Mouse (Mus musculus) E14TG2a.4 (cell line): ENCODE measurements around the gene Fnip1.
"Not testable (repeated sequence)": the region's sequence is repeated elsewhere in the genome, so short reads cannot be mapped to it uniquely, and the experiment has no call there.

Experiments
- CTCF ChIP-seq: conservative IDR thresholded peaks from 2 replicates; pipeline ENCODE4 v1.5.1; 2014; ENCODE audit warnings: low read length
- NANOG ChIP-seq: IDR thresholded peaks from 2 replicates; pipeline ENCODE4 v1.6.1; 2014; ENCODE audit warnings: borderline replicate concordance, low read length, mixed read lengths
- POU5F1 ChIP-seq: IDR thresholded peaks from 2 replicates; pipeline ENCODE4 v1.6.1; 2014; ENCODE audit warnings: low read length, borderline replicate concordance

GRCm38 (mm10) chr11:54400803-54401202 is 37.2 kb upstream of the Fnip1 start:
- not testable (repeated sequence) for TF ChIP-seq CTCF, NANOG, POU5F1
